Comparison of ENCODE assay signal across 14 mouse cellular contexts in genomic region chr11:43728737-43729301, GRCm38 (mm10). TPM values are rescaled to one million over a fixed set of nuclear protein-coding genes. Genes with fewer than 3 reads are reported as not detected.
DNase-seq lines count a peak whose midpoint lies in the region; ATAC-seq lines count a peak whose summit lies in the region.
"Had no signal": no experiment of that assay in that cellular context is flagged by ENCODE, and none has a peak within 500 bp of the region (broad histone marks: within the 10 kb centered on the region; RNA-seq: fewer than 3 reads in every experiment).

No protein-coding gene starts in this region.

- H3K9ac ChIP-seq in midbrain, embryonic 11.5 days (ENCODE audit: low read length): no peak overlapping the region
- H3K9ac ChIP-seq in hindbrain, embryonic 11.5 days (ENCODE audit: low read depth, low read length): no peak overlapping the region
- H3K9ac ChIP-seq: midbrain, embryonic 13.5 days; neural tube, embryonic 15.5 days had no signal

- H3K9me3 ChIP-seq in midbrain, embryonic 11.5 days (ENCODE audit: control insufficient read depth, low read length): no peaks in the 10 kb centered on the region
- no peaks in the 10 kb centered on the region for H3K9me3 ChIP-seq in midbrain, embryonic 10.5 days (replicated peaks)
- H3K9me3 ChIP-seq in hindbrain, embryonic 11.5 days (ENCODE audit: control insufficient read depth, low read length): no peaks in the 10 kb centered on the region
- H3K9me3 ChIP-seq: limb, embryonic 10.5 days; midbrain, embryonic 13.5 days; neural tube, embryonic 15.5 days had no signal

- H3K4me2 ChIP-seq in midbrain, embryonic 11.5 days: no peak overlapping the region
- no peak overlapping the region for H3K4me2 ChIP-seq in hindbrain, embryonic 11.5 days (replicated peaks; ENCODE audit: low read depth, low read length)
- H3K4me2 ChIP-seq: midbrain, embryonic 13.5 days; neural tube, embryonic 15.5 days had no signal

- no peak overlapping the region for H3K4me3 ChIP-seq in midbrain, embryonic 11.5 days (ENCODE audit: low read depth, low read length)
- H3K4me3 ChIP-seq in midbrain, embryonic 10.5 days: no peak overlapping the region
- H3K4me3 ChIP-seq in hindbrain, embryonic 11.5 days (ENCODE audit: low read depth, low read length): no peak overlapping the region
- H3K4me3 ChIP-seq: limb, embryonic 10.5 days; midbrain, embryonic 13.5 days; neural tube, embryonic 15.5 days had no signal

- H3K27me3 ChIP-seq in midbrain, embryonic 11.5 days (ENCODE audit: control insufficient read depth, insufficient read depth, low read length): no peaks in the 10 kb centered on the region
- no peaks in the 10 kb centered on the region for H3K27me3 ChIP-seq in midbrain, embryonic 10.5 days (ENCODE audit: low read depth, poor library complexity, severe bottlenecking)
- H3K27me3 ChIP-seq in hindbrain, embryonic 11.5 days (ENCODE audit: control insufficient read depth, insufficient read depth, low read length): no peaks in the 10 kb centered on the region
- H3K27me3 ChIP-seq: midbrain, embryonic 13.5 days; neural tube, embryonic 15.5 days had no signal

- 92% methylated on average over 7 of the region's 7 CpGs for WGBS in midbrain, embryonic 11.5 days
- WGBS in midbrain, embryonic 10.5 days: 93% methylated on average over 7 of the region's 7 CpGs
- 93% methylated on average over 7 of the region's 7 CpGs for WGBS in hindbrain, embryonic 11.5 days

- H3K36me3 ChIP-seq in midbrain, embryonic 11.5 days (ENCODE audit: control insufficient read depth, insufficient read depth, low read length): peaks cover 6% of the 10 kb centered on the region
- peaks cover 58% of the 10 kb centered on the region for H3K36me3 ChIP-seq in midbrain, embryonic 10.5 days
- peaks cover 3% of the 10 kb centered on the region for H3K36me3 ChIP-seq in hindbrain, embryonic 11.5 days (ENCODE audit: control insufficient read depth, insufficient read depth, low read length)

- H3K27ac ChIP-seq in midbrain, embryonic 11.5 days (ENCODE audit: low read depth, low read length): no peak overlapping the region
- H3K27ac ChIP-seq in midbrain, embryonic 10.5 days (replicated peaks): no peak overlapping the region
- no peak overlapping the region for H3K27ac ChIP-seq in hindbrain, embryonic 11.5 days (ENCODE audit: low read depth, low read length)
- H3K27ac ChIP-seq: limb, embryonic 10.5 days; midbrain, embryonic 13.5 days; neural tube, embryonic 15.5 days had no signal

- ATAC-seq in midbrain, embryonic 11.5 days (ENCODE audit: low FRiP score): no peak
- no peak for ATAC-seq in hindbrain, embryonic 11.5 days (ENCODE audit: low FRiP score)
- ATAC-seq: midbrain, embryonic 13.5 days had no signal

- DNase-seq in midbrain, embryonic 11.5 days (ENCODE audit: low spot score, missing footprints): peak; percentile 74
- no peak for DNase-seq in midbrain, embryonic 10.5 days (ENCODE audit: low spot score)
- peak; percentile 32 for DNase-seq in MEL-GATA-1-ER (ENCODE audit: extremely low read depth, low read depth)
- peak; percentile 42 for DNase-seq in fat pad, adult 2 months (ENCODE audit: extremely low read depth, low read depth, low spot score)
- DNase-seq in hindbrain, embryonic 11.5 days (ENCODE audit: low spot score): no peak
- no peak for DNase-seq in natural killer cell, adult 2 months (ENCODE audit: low spot score in 2 of 2)
- DNase-seq in left cerebral cortex, adult 8-10 months (ENCODE audit: low spot score in 2 of 2): no peak
- DNase-seq: heart, postnatal 10 days; kidney, adult 9 months; lung, adult 18-20 months; right cerebral cortex, postnatal 25 days had no signal

- H3K4me1 ChIP-seq in midbrain, embryonic 11.5 days (ENCODE audit: control insufficient read depth, insufficient read depth, low read length): no peaks in the 10 kb centered on the region
- no peaks in the 10 kb centered on the region for H3K4me1 ChIP-seq in midbrain, embryonic 10.5 days
- H3K4me1 ChIP-seq in hindbrain, embryonic 11.5 days (replicated peaks; ENCODE audit: control insufficient read depth, insufficient read depth, low read length): no peaks in the 10 kb centered on the region
- H3K4me1 ChIP-seq: limb, embryonic 10.5 days; midbrain, embryonic 13.5 days; neural tube, embryonic 15.5 days had no signal

RNA-seq across cellular contexts. Expression of gene Ttc1, which starts 19.0 kb away (rescaled TPM):
- polyA plus RNA-seq in midbrain, embryonic 11.5 days (2014; fragmentation: Nextera tagmentation; extraction: Ambion mirVana): 86.0 and 87.0 TPM in 2 replicates
- polyA plus RNA-seq in midbrain, embryonic 10.5 days (2016; fragmentation: Nextera tagmentation; extraction: Ambion mirVana): 83.0 and 85.7 TPM in 2 replicates
- 86.2 and 89.5 TPM in 2 replicates for polyA plus RNA-seq in hindbrain, embryonic 11.5 days (2014; fragmentation: Nextera tagmentation; extraction: Ambion mirVana)
- 10 to 100 TPM; 57.2 to 71.1 (median 66.3) TPM for total RNA-seq in left cerebral cortex, adult 8-10 months (2022)

RNA-seq across cellular contexts. Expression of gene Pwwp2a, which starts 47.0 kb away (rescaled TPM):
- polyA plus RNA-seq in midbrain, embryonic 11.5 days (2014; fragmentation: Nextera tagmentation; extraction: Ambion mirVana): 42.8 and 44.8 TPM in 2 replicates
- polyA plus RNA-seq in midbrain, embryonic 10.5 days (2016; fragmentation: Nextera tagmentation; extraction: Ambion mirVana): 28.9 and 31.0 TPM in 2 replicates
- polyA plus RNA-seq in hindbrain, embryonic 11.5 days (2014; fragmentation: Nextera tagmentation; extraction: Ambion mirVana): 46.2 and 47.3 TPM in 2 replicates
- total RNA-seq in left cerebral cortex, adult 8-10 months (2022): 10 to 100 TPM; 58.3 to 63.5 (median 62.4) TPM

Comparison
In these comparisons a context has a peak if more than half of its experiments do, and no peak if none do; other contexts are left out.
1. DNase-seq: peak in midbrain, embryonic 11.5 days (single experiment), MEL-GATA-1-ER (single experiment) and fat pad, adult 2 months (single experiment); none in midbrain, embryonic 10.5 days (single experiment), hindbrain, embryonic 11.5 days (single experiment), natural killer cell, adult 2 months (0 of 2) and left cerebral cortex, adult 8-10 months (0 of 2).